Mouse (Mus musculus) monocyte, adult 5-6 weeks (primary cell): ENCODE data around the gene Ndufs4. TPM values are rescaled to one million over a fixed set of nuclear protein-coding genes. Genes with fewer than 3 reads are reported as not detected.

Experiments used
- ATAC-seq: fragments of 153-309, 156-312 bp; replicated peaks from 2 replicates; pipeline ENCODE4 v1.8.0; 2017; ENCODE audit warnings: mild to moderate bottlenecking; ENCODE audit not compliant: low TSS enrichment, insufficient number of reproducible peaks, severe bottlenecking, poor library complexity, low FRiP score
- total RNA-seq: library from RNA; stranded (forward); fragments of 200-1000, 200-491, 200-594 nt; gene quantifications from 3 replicates; pipeline ENCODE4 v1.2.3, GENCODE M21; 2017

Gene Ndufs4
- total RNA-seq = 131 to 195 TPM (median 148 TPM) in 3 replicates

DNA sequence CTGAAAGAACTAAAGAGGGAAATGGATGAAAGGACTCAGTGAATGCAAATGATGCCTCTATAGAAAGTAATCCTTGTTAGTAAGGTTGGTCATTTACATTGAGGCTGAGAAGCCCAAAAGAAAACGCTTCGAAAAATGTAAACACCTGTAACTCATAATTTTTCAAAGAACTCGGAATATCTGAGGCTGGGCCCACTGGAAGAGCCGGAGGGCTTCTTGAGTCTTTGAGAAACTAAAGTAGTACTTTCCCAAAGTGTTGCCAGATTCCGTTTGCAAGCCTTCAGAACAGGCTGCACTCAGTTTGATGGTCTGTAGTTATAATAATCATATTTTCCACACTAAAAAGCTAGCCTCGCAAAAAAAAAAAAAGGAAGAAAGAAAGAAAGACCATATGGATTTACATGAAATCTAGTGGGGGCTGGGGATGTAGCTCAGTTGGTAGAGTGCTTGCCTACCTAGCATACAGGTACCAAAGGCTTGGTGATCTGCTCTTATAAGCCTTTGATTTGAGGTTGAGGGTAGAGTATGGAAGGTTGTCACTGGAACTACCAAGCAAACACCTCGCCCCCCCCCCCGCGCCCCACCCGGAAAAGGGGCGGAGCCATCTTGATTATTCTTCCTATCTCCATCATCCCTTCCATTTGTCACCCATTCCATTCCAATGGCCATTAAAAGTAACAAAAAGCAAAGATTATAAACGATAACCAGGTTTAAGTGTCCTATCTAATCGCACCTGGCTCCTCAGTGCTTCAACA lies at the start of gene Ndufs4:
Ndufs4 (minus strand) TSS at position 48 of the 755 bp plus-strand sequence.
- no peak for ATAC-seq

DNA sequence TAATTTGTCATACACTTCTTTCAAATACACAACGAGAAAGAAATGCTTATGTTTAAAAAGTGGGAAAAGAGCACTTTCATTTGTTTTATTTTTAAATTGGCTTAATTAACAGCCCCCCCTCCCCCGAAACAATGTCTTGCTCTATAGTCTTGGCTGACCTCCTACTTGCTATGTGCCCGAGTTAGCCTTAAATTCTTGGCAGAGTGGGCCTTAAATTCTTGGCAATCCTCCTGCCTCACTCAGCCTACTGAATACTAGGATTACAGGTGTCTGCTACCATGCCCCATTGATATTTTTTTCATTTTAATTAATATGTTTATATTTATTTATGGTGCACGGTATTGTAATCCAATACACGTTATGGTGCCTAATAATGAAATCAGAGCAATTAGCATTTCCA lies 44.4 kb upstream of the Ndufs4 start:
- no peak for ATAC-seq

DNA sequence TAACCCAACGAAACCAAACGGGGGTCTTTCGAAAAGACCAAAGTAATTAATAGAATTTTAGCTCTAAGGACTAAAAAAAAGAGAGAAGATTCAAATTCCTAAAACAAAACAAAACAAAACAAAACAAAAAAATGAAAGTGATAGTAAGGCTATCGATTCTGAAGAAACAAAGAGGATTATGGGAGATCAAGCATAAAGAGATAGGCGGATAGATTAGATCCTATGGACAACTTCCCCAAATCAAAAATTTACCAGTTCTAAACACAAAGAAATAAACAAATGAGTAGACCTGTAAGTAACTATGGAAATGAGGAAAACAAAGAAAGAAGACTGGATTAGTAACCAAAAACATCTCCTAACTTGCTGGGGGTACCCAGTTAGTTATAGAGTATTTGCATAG lies 37.2 kb upstream of the Ndufs4 start:
- ATAC-seq = no peak

DNA sequence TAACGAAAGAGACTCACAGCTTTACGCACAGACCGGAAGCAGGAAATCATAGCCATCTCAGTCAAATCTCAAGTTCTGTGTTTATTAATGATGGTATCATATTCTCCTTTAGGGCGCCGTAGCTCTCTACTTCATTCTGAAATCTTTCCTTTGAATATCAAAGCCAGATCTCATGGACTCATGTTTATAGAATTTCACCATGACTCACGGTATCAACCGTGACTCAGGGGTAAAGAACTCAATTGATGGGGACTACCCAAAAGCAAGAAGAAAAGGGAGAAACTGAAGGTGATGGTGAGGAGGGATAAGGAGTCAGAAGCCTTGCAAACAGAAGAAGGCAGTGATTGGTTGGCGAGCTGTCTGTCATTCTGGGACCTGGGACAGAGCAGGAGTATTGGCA lies 32.2 kb upstream of the Ndufs4 start:
- ATAC-seq = no peak

DNA sequence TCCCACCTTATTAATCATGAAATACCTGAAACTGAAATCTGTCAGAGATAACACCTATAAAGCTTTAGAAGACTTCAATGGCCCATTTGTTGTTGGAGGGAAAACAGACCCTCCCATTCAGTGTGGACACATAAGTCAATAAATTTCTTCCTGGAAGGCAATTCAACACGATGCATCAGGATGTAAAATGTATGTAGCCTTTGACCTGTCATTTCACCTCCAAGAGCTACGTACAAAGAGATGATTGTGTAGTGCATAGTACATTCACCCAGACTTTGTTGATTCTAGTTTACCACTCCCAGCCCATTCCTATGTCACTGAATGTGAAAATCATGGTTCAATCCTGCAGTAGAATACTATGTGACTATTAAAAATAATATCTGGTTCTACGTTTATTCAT lies 31.3 kb upstream of the Ndufs4 start:
- ATAC-seq = no peak

DNA sequence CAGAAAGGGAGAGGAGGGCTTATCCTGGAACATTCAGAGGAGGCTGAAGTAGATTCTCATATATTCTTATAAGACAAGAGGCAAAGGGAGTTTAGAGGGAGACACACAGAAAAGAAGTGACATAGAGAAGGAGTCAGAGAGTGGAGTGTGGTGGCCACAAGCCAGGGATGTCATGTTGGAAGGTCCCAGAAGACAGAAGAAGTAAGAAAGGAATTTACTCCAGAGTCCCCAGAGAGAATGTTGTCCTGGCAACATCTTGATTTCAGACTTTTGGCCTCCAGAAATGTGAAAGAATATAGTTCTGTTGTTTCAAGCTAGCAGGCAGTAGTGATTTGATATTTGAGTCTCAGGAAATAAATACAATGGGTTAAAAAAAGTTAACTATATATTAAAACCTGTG lies 24.3 kb upstream of the Ndufs4 start:
- ATAC-seq = no peak

DNA sequence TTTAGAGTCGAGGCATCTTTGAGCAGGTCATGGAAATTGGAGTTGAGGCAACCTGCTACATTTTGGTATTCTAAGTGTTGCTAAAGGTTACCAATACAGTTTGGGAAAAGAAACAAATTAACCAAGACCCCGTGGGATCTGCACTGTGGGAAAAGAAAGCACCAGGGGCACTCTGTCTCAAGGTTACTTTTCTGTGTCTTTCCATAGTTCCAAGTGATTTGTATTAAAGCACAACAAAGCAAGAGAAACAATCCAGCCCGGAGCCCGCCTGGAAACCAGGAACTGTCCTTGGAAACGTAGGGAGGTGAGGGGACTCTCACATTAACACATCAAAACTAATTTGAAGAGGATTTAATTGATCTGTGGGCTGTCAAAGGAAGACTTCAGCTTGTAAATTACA lies 18.8 kb upstream of the Ndufs4 start:
- no peak for ATAC-seq

DNA sequence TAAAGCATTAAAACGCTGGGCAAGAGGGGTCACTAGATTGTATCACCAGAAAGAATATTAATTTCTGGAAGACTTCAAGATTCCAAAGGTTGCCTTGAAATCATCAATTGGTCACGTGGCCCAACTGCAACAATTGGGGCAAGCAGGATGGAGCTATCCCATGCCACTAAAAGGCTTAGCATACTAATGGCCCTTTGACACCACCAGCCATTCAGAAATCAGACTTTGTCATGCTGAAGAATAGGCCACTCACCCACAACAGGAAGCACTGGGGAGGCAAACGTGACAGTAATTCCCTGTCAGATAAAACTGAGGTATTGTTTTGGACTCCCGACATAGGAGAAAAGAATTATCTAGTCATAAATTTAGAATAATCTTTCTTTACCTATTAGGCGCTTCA lies 18.4 kb upstream of the Ndufs4 start:
- no peak for ATAC-seq

DNA sequence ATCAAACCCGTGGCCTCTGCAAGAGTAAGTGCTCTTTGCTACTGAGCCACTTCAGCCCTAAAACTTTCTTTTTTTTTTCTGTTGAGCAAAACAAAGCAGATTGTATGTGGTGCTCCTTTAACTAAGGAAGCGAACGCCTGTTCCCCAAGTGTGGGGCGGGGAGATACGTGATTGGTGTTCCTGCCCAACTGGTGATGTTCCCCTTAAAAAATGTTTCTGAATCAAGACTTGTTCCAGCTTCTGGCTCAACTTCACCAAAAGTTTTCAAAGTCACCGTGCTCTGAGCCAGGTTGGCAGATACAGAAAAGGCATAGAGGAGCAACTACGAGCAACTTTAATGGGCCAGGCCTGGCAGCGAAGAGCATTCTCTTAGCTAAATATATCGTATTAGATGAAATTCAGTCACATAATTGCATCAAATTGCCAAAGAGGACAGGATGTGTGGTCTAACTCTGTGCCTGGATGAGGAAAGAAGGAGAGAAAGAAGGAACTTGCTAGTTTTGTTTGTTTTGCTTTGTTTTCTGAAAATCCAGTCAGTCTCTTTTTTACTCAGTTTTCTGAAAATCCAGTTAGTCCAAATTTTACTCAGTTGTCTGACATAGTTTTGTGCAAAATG lies 17.1 kb upstream of the Ndufs4 start:
- 0 out of 2 replicates have a peak, but pooled peaks have one; percentile 31 for ATAC-seq

DNA sequence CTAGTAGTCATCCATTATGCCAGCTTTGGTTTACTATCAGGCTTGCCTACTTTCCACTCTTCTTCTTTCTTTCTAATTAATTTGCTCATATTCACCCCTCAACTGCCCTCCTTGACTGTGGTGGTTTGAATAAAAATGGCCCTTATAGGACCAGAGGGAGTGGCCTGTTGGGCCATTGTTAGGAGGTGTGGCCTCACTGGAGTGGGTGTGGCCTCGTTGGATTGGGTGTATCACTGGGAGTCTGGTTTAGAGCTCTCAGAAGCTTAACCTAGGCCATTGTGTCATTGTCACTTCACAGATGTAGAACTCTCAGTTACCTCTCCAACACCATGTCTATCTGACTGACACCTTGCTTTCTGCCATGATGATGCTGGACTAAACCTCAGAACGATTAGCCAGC lies 10.8 kb upstream of the Ndufs4 start:
- no peak for ATAC-seq

DNA sequence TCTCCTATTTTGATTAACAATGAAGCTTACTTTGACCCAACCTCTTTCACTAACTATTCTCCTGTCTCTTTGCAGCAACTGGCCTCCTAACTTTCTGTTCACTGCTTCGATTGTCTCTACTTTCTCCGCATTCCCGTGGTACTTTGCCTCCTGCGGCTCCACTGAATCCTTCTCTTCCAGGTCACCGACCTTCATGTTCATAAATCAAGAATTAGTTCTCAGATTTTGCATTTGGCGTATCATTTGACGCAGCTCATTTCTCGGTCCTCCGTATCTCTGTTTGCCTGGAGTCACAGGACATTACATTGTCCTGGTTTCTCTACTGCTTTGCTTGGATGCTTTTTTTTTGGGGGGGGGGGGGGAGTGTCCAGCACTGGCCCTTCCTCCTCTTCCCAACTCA lies 9.2 kb upstream of the Ndufs4 start:
- ATAC-seq = no peak

DNA sequence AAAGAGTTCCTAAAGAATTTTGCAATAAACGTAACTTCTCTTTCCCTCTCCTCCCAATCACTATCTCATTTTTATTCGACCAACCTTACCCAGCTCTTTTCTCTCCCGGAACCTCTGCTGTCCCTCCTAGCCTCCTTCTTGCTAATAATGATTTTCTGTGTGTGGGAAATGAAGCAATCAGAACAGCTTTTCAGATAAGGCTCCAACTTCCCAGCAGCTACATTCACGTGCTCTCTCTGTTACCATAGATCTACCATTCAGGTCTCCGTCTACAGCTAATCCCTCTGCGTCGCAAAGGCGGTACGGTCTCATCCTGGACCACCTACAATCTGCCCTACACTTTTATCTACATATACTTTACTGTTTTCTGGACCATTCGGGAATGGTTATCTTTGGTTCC lies 8.8 kb upstream of the Ndufs4 start:
- no peak for ATAC-seq

DNA sequence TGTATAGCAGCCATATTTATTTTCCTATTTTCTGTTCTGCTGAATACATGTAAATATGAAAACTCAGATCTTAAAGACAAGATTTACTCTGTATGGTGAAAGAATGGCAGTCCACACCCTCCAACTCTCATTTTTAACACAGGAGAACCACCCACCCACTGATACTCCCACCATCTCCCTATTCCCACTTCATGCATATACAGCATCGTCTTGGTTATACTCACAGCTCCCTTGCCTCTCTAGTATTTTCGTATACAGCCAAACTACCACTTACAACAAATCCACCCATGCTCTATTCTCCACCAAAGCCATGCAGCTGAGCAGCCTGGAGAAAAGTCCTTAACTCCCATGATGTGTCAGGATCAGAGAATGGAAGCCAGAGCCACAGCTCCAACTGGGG lies 6.7 kb upstream of the Ndufs4 start:
- no peak for ATAC-seq

DNA sequence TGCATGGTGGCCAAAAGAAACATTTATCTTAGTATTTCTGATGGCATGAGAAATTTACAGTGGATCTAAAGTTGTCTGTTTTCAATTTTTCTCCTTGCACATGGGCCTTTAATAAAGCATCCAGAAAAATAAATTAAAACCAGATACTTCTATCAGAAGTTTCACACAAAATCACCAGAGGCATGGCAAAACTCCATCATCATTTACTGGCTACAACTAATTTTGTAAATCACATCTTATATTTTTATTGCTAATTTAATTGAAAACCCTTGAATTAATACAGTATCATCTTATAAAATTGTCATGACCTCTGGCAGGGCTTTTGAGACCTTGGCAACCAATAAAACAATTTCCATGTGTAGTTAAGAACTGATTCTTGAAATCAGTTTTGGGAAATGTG lies 4.4 kb upstream of the Ndufs4 start:
- no peak for ATAC-seq

DNA sequence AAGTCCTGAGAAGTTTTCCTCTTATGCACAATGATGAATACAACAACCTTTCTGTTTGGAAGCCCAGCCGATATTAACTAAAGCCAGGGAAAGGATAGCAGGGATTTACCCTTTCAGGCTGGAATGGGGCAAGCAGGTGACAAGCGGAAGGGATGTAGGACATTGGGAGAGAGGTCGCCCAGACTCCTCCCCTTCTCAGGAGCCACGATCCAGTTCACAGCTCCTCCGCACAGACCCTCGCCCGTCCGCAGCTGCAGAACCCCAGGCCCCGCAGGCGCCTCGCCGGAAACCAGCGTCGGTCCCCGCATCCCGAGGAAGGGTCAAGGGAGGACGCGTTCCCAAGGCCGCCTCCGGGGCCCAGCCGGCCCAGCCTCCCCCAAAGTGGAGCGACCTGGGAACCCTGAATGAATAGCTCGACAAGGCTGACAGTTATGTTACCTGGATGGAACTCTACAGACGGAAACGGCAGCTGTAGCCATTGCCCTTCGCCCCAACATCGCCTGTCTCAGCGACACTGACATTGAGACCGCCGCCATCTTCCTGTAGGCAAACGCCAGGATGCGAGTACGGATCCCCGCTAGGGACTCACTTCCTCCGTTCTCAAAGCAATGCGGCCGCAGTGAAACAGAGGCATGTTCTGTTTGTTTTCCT lies 412 bp downstream of the Ndufs4 start:
- peak; percentile 98 for ATAC-seq

DNA sequence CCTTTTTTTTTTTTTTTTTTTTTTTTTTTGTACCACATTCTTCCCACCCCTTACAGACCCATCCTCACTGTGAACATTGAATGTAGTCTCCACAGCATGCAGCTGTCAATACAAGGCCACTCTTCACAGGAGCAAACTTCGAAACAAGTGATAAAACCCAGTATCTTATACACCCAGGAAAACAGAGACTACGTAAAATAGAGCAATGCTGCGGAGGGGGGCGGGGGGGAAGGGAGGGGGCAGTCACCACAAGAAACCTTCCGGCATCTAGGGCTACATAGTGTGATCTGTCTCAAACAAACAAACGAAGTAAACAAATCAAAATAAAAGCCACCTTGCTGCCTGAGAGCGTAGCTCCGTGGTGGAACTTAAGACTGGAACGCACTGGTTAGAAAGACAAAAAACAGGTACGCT lies 977 bp downstream of the Ndufs4 start:
- no peak for ATAC-seq

DNA sequence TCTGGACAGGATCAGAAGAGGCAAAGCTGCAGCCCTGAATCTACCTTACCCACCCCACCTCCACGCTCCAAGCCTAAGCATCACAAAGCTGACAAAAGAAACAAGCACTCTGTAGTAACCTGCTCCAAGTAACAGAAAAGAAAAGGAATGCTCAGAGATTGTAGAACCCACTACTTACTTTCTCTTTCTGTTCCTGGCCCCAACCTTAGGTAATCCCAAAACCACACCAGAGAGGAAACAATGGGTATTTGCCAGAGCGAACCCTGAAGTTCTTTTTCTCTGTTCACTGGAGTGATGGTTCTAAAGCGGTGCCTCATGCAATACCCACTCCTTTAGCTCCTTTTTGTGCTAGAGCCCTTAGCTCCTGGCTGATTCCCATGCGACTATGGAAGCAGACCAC lies 11.5 kb downstream of the Ndufs4 start:
- no peak for ATAC-seq

DNA sequence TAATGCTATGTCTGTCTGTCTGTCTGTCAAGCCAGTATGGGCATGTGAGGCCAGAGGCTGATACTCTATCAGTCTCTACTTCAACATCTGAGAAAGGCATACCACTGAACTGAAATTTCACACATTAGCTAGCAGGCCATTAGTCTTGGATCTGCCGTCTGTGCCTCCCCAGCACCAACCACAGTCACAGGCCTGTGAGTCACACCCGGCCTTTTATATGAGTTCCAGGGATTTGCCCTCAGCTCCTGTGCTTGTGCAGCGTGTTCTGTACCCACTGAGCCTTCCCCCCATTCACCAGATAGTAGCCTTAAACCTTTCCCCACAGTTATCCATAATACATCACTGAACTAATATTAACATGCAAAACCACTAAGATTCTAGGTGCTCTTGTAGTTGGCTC lies 26.0 kb downstream of the Ndufs4 start:
- ATAC-seq = no peak

DNA sequence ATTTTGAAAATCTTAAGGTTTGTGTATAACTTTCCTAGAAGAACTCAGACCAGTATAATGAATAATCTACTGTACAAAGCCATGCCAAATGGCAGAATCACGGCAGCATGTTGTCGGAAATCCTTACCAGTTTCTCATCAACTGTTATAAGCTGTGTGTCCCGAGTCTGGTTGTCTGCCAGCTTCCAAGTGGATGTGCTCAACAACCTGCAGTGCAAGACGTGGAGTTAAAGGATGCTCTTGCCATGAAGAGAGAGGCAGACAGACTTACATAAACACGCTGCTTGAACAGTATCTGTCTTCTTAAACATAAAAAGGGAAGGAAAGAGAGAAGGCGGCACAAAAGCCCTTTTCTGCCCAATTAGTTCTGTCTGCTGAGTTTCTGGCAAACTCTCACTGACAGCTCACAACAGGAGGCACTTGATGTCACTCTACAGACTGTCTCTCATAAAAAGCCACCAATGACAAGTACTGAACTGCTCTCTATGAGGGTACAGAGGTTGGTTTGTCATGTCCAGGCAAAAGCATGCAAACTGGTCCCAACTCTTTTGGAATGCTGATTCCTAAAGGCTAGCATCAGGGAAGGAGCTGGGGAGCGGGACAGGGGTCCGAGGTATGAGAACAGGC lies 36.6 kb downstream of the Ndufs4 start:
- ATAC-seq = no peak
